Mouse (Mus musculus) kidney, postnatal 4 days (tissue): ENCODE data around the gene Higd1a.

Experiments used
- DNase-seq, 2 experiments: peaks; one replicate each; pipeline ENCODE4 v3.0.0; 2021; ENCODE audit warnings: mixed read lengths in 2 of 2

Higd1a gene

DNA sequence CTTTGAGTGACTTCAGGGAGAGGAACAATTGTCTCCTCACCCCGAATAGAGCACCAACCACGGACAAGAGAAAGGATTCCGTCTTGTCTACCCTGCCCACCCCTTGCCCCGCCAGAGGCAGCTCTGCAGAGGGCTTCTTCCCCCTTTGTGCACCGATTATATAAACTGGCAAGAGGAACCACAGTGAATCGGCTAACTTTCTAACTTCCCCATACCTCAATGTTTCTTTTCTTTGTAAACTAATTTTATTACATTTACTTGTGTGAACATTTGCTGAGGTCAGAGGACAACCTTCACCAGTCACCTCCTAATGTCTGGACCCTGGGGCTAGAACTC, at the start of gene Higd1a:
Higd1a (minus strand) TSS at position 210 of the 336 bp plus-strand sequence.
- no peak for DNase-seq

DNA sequence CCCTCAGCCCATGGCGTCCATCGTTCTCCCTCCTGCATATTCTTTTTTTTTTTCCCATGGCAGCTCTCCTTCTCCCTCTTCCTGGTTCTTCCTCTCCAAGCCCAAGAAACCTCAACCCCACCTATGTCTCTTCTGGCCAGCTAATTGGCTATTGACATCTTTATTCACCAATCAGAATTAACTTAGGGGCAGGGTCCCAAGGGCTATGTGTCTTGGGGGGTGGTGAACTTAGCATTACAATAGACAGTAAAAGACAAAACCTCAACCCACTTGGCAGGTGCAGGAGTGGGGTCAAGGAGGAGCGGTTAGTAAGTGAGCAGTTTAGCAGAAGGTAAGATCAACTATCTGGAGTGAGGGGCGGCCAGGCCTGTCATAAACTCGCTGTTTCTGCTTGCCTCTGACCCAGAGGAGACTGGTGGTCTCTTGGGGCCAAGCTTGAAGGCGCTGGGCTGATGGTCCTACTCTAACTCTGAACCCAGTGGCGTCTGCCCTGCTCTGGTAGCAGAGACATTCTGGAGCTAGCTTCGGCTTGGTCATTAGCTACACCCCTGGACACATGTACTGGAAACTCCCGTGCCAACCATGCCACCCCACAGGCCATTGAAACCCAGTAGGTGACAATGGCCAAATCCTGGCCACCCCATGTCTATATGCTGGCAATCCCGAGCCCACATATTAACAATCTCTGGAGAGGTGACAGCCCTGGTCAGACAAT, 49.4 kb upstream of the Higd1a start:
- DNase-seq, result peak in 1 of 2 experiments; percentile 0

DNA sequence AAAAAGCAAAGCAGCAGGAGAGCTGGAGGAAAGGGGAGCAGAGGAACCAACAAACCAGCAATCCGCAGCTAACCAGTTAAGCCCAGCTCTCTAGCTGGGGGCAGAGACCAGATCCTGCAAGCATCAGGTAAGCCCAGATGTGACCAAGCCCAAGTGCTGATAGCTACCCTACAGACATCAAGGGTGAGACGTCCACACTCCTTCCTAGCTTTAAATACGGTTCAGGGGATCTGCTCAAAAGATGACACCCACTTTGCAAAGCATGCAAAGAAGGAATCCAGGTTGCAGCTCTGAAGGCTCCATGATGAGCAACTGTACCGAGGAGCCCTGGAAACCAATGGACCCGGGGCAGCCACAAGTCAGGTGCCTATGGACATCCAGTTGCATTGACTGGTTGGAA, 48.3 kb upstream of the Higd1a start:
- DNase-seq, result peak in 1 of 2 experiments; percentile 0

DNA sequence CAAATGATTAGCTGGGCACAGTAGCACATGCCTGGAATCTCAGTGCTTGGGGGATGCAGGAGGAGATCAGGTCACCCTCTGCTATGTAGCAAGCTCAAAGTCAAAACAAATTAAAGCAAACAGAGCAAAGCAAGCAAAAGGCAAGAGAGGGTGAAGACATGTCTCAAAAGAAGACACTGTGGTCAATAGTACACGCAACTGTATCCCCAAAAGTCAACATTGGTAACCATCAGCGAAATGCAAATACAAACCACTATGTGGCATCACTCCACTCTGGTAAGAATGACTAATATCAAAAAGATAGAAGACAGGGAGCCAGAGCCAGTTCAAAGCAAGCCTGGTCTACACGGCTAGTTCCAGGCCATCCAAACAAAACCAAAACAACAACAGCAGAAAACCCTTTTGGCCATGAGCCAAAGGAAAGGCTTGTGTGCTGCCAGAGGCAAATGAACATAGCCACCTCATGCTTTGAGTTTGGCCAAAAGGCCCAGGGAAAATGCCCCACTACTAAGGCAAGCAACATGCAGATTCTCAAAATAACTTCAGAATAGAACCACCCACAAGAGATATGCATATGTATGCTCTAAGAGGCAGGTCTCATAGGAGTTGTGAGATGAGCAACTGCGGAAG, 47.5 kb upstream of the Higd1a start:
- DNase-seq, result peak in 1 of 2 experiments; percentile 1

DNA sequence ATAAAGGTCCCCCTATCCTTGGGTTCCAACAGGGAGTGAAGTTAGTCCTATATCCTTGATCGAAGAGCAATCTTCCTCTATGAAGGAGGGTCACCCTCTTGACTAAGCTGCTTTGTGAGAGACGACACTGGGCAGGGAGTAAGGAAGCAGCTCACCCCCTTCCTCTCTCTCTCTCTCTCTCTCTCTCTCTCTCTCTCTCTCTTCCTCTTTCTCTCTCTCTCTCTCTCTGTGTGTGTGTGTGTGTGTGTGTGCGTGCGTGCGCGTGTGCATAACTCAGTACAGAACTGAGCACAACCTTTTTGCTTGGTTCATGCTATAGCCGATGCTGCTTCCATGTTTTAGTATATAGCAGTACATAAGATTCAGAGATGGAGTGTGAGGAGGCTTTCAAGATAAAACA, 46.8 kb upstream of the Higd1a start:
- DNase-seq, result no peak

DNA sequence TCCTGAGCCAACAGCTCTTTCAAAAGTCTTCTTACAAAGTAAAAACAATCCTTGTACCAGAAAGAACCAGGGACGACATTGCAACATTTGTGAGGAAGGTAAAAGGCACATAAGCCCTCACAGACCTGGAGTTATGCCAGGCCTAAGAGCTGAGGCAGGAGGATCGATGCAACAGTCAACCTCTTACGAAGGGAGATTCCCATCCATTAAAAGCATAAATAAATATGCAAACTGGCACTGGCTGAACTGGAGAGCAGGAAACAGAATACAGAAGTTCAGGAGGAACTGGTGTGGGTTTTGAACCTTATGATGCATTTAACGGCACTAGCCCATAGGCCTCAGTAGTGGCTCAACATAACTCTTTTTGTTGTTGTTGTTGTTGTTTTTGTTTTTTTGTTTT, 46.2 kb upstream of the Higd1a start:
- DNase-seq, result no peak

DNA sequence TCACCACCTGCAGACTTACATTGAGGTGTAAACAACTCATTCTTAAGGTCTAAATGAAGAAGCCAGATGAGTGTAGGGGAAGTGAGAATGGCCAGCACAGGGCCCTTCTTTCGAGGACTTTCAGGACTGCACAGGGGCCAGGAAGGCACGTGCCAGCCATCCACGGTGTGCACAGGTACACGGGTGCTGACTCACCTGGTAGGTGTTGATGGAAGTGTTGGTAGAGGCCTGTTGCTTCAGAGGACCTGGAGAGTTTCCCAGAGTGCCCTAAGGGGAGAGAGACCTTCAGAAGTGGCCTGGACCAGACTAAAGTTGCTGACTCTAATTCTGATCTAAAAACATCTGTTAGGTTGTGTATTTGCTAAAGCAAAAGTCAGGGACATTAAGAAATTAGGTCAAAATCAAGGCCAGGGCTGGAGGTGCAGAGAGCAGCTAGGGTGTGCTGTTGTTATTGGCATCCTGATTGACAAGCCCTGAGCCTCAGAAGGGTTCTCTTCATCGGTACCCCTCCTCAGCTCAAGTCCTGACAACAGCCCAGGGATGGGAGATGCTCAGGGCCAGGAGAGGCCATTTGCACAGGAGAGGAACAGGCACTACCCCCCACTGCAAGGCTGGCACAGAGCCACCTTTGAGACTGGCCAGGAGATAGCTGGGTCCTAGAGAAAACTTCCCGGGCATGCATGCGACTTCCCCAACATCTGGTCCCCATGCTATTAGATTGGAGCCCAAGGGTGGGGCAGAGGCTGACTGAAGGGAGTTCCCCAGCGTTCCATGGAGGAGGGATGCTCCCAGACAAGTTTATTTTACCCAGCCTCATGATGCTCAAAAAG, 45.5 kb upstream of the Higd1a start:
- peak in 1 of 2 experiments; percentile 4 for DNase-seq

DNA sequence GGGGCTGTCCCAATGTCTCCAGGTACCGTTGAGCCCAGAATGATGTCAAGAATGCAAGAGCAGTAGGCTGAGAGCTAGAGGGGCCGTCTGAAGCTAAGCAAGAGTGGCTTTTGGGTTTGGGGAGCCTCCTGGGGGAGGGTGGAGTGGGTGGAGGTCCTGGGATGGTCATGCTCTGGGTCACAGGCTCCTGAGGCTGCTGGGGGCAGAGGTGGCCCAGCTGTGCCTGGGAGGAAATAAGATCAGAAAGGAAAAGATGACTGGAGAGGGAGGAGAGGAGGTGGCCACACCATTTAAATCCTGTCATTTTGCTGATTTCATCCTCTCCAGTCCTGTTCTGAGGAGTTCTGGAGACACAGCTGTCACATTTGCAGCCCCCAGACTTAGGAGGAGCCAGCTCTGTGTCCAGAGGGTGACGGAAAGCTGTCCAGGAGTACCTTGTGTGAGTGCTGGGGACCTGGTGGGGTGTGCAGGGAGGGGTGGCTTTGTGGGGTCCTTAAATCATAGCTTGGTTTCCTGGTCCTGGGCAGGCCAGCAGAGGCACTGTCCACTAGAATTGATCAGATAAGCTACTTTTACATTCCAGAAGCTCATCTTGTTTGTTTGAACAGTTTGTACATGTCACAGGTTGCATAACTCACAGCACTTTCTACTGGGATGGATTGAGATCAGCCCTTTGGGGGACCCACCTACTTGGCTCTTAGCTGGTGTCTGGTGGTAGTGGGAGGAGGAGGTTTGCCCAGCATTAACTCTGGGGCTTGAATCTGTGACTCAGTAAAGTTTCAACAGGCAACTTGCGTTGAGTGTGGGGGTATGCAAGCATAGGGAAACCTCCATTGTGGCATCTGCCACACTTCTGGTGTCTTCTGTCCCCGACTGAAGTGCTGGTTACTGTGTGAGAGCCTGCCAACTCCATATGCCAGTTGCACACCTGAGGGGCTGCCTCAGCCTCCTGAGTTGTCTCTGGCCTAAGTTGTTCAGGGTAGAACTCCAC, 43.8 kb upstream of the Higd1a start:
- DNase-seq, result peak in 1 of 2 experiments; percentile 1

DNA sequence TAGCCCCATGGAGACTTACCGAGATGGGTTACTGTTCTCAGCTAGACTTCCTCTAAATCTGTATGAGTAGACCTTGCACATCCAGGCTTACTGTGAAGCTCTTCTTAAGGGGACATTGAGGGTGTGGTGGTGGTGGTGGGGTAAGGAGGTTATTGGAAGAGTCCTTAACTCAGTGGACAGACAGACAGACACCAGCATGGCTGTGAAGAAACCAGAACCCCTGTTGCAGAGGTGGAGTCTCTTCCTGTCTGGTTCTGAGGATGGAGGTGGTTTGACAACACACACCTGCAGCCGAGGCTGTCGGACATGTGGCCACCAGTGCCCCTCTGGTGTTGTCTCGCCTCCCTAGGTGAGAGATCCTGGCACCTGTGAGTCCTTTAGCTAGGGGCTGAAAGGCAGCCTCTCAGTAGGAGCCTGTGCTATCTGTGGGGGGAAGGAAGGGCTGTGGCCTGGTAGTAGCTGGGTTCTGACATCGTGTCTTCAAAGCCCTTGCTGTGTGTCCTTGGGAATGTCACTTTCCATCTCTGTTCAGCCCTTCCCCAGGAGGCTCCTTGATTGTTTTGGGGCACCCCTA, 42.2 kb upstream of the Higd1a start:
- peak in 1 of 2 experiments; percentile 0 for DNase-seq

DNA sequence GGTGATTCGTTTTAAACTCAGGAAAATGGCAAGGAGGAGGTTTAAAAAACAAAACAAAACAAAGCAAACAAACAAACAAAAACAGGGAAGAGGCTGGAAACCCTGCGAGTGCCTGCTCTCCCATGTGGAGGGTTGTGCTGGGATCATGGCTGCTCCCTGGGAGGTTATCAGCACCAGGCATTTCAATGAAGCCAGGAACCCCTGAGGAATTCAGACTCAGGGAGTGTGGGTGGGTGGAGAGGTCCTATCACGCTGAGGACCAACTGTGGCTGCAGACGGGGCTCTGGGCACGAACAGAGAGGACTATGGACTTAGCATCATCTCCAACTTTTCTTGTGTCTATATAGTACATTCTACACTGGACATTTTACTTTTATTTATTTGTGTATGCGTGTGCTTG, 41.1 kb upstream of the Higd1a start:
- DNase-seq, result no peak

DNA sequence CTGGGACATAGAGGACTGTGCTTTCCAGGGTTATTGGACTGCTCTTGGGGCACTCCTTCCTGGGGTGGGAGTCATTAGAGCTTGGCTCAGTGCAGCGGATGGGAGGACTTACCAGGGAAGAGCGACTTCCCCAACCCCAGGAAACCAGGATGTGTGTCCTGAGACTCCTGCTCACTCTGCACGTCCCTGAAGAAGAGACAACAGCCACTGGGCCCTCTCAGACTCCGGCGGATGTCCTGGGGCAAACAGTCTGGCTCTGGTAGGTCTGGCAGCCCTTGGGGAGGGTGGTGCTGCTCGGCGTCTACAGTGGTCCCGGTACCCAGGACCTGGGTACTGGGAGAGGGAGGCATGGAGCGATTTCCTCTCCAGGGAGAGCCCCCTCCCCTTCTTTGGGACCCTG, 40.1 kb upstream of the Higd1a start, which contains the start of gene Ackr2:
Ackr2 (plus strand) TSS at position 111 of the 400 bp plus-strand sequence.
- DNase-seq, result no peak

DNA sequence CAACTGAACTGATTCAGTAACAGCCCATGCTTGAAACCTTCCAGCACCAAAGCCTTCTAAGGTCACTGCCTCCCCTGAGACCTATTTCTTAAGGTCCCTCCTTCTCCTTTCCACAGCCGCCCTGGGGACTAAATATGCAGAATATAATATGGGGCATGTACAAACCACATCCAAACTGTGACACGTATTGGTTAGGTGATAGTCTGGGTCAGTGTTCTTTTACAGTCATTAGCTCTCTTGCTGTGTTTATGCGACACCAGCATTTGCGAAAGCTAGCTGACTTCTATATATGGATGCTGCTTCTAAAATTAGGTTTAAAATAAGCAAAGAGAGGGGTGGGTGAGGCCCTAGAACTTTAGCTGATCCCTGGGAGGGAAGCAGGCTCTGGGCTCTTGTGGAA, 38.7 kb upstream of the Higd1a start:
- DNase-seq, result no peak

DNA sequence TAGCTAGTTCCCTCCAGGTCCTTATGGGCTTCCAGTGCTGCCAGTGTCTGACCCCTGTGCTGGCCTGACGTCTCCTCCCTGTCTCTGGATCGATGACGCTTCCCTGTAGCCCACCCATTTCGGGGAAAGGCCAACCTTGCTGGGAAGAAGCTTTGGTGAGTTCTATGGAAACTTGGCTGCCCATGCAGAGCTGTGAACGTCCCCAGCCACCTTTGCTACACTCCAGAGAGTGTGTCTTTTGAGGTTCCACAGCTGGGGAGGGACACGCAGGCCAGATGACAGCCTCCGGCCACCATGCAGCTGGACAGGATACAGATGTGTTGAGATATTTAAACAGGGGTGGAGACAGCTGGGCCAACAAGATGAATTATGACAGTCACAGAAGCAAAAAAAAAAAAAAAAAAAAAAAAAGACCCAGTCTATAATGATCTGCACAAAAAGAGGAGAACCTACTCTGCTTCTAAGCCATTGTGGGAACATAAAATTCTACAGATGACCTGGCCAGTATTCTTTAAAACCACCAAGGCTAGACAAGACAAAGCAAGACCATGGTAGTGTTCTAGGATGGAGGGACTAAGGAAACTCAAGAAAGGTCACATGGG, 37.3 kb upstream of the Higd1a start:
- DNase-seq, result peak; percentile 60 to 70

DNA sequence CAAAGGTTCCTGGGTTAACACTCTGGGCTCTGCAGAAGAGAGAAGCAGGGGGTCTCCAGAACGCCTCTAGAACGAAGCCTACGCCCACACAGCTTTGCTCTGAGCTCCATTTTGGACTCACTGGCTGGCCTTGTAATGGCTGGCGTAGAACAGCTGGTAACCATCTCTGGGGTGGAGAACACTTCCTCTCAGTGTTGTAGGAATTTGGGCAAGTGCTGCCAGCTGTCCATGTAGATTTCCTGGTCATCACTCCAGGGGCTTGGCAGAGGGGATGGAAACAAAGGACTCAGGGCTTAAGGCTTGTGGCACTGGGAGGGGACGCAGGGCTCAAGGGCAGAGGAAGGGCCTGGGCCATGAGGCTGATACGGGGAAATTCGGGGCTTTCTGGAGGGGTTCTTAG, 36.3 kb upstream of the Higd1a start:
- DNase-seq, result no peak

DNA sequence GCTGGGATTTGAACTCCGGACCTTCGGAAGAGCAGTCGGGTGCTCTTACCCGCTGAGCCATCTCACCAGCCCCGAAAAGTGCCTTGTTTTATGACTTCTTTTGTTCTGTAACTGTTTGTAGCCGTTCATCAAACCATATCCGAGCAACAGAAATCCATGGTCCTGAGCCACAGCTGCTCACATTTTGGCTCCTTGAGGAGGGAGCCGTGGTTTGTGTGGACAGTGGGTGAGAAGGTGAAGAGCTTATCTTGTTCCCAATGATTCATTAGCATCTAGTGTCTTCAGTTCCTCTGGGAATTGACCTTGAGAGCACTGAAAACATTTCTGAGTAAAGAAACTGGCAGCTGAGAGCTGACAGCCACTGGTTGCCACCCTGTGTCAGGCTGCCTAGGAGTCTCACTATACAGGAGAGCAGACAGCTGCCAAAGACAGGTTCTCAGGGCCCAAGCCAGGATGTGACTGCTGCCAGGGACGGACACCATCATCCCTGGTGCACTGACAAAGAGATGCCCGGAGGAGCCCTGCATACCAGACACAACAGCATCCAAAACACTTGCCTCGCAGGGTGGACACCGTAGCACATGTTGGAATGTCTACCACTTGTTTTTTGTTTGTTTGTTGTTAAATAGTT, 34.0 kb upstream of the Higd1a start:
- DNase-seq, result no peak

DNA sequence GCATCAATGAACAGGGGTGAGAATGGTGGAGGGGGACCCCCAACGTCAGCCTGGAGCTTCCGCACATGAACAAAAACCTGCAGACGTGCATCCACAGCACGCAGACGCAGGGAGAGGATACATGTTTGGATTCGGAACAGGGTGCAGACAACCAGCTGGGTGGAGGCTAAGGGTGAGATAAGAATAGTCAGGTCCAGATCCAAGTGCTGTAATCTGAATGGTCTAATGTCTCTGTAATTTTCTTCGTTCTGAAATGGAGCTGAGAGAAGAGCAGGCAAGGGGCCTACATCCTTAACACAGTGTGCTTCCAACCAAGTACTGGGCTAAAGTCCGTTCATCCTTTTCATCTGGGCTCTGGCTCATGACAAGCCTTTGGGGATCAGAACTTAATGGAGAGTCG, 33.1 kb upstream of the Higd1a start:
- no peak for DNase-seq

DNA sequence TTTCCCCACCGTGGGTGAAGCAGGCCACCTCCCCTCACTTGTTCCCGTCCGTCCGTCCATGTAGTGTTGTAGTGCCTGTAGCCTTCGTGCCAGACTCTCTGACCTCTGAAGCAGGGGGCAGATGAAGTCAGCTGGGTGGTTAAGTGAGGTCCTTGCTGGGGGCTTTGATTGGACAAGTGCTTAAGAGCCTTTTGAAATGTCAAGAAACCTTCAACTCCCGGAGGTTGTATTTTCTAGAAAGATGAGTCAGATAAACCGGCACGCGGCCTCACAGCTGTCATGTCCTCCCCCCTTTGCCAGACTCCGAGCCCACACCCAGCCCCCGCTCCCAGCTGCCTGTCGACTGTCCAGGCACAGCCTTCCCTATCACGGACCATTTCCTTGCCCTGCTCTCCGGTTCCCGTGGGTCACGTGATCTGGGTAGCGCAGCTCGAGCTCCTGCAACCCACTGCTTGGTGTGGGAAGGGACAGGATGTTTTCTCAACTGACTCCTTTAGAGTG, 32.3 kb upstream of the Higd1a start:
- DNase-seq, result peak; percentile 71 to 83

DNA sequence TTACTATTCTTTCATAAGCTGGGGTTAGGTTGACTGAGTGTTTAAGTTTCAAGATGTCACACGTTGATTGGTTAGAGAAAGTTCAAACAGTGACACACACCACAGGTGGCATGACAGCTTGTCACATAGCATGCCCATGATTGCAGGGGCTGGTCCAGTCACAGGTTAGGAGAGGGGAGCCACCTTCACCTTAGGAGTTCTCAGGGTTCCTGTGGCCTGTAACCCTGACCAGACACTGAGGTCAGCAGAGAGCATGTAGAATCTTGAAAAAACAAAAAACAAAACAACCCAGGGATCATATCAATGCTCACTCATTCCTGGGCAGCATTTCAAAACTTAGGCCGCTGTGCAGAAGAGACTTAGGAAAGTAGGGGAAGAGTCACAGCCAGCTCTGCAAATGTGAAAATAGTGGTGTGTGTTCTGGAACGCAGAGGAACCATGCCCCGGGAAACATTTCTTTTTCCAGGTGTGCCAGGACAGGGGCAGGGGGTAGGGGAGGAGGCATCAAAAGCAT, 31.8 kb upstream of the Higd1a start:
- DNase-seq, result no peak

DNA sequence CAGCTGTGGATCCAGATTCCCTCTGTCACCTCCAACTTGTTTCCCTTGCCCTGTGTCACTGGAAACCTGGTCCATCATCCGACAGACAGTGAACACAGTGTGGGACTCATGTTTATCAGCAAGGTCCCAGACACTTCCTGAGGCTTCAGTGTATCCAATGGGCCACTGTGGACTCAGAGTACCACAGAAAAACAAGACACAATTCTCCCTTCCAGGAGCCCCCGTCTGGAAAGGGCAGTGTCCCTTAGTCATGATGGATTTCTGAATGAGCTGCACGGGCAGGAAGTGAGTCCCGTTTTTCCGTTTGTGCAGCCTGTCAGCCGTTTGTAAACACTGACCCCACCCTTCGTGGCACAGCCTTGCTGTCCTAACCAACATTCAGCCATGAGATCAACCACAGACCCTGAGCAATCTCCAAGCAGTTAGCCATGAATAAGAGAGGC, 23.9 kb upstream of the Higd1a start:
- DNase-seq, result no peak

DNA sequence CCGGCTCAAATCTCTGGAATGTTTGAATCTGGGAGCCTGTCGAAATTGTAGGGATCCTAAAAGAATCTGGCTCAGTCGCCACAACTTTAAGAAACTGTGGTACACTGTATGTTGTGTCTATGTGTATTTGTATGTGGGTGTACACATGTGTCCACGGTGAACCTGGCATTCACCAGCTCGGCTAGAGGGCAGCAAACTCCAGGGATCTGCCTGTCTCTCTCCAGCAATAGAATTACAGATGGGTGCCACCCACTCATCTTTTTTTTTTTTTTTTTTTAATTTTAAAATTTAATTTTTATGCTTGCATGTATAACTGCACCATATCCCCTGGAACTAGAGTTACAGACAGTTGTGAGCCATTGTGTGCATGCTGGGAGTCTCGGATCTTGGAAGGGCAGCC, 23.1 kb upstream of the Higd1a start:
- peak in 1 of 2 experiments; percentile 4 for DNase-seq

DNA sequence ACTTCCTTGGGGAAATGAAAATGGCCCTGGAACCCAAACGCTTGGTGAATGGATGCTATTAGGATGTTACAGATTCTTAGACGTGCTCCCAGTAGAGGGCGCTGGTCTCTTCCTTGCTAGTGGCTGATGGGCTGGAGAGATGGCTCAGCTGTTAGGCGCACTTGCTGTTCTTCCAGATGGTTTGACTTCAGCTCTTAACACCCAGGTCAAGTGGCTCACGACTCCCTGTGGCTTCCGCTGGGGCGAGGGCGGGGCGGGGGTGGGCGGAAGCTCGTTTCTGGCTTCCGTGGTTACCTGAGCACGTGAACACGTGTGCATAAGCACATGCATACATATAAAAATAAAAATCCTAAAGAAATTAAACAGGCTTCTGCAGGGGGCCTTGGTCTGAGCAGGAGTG, 22.7 kb upstream of the Higd1a start:
- peak; percentile 85 to 89 for DNase-seq
